Mouse (Mus musculus) lung, postnatal 0 days (tissue): Measurements from ENCODE around the gene Brd3os. TPM values are rescaled to one million over a fixed set of nuclear protein-coding genes. Genes with fewer than 3 reads are reported as not detected.

ENCODE experiments used
- ATAC-seq: fragments of 200-750 bp; cut with Nextera tagmentation; 2 replicates; pipeline ENCODE4 v1.8.0; 2017; ENCODE audit warnings: moderate library complexity
- DNase-seq: peaks from one replicate; pipeline ENCODE4 v3.0.0-alpha.2; 2016; ENCODE audit warnings: low spot score
- H3K27ac ChIP-seq: fragments of 300-500 bp; sonication (generic); 2 replicates; pipeline ENCODE4 v1.5.1; 2014; ENCODE audit warnings: antibody characterized with exemption, mild to moderate bottlenecking, low read length, mixed read lengths
- H3K27me3 ChIP-seq: fragments of 300-500 bp; sonication (generic); replicated peaks from 2 replicates; pipeline ENCODE4 v1.6.1; 2014; ENCODE audit warnings: low read length, mixed read lengths; ENCODE audit not compliant: insufficient read depth
- H3K36me3 ChIP-seq: fragments of 300-500 bp; sonication (generic); 2 replicates; pipeline ENCODE4 v1.6.1; 2014; ENCODE audit warnings: low read length, mixed read lengths; ENCODE audit not compliant: insufficient read depth
- H3K4me1 ChIP-seq: fragments of 300-500 bp; sonication (generic); 2 replicates; pipeline ENCODE4 v1.6.1; 2014; ENCODE audit warnings: antibody characterized with exemption, low read depth, low read length, mixed read lengths; ENCODE audit not compliant: insufficient read depth
- H3K4me2 ChIP-seq: fragments of 300-500 bp; sonication (generic); replicated peaks from 2 replicates; pipeline ENCODE4 v1.6.1; 2014; ENCODE audit warnings: low read depth, mild to moderate bottlenecking, low read length, moderate library complexity, mixed read lengths
- H3K4me3 ChIP-seq: fragments of 300-500 bp; sonication (generic); 2 replicates; pipeline ENCODE4 v1.5.1; 2014; ENCODE audit warnings: low read depth, low read length
- H3K9ac ChIP-seq: fragments of 300-500 bp; sonication (generic); replicated peaks from 2 replicates; pipeline ENCODE4 v1.6.1; 2014; ENCODE audit warnings: low read depth, mild to moderate bottlenecking
- H3K9me3 ChIP-seq: fragments of 300-500 bp; sonication (generic); 2 replicates; pipeline ENCODE4 v1.6.1; 2016; ENCODE audit warnings: low read length, mixed read lengths
- CTCF ChIP-seq: IDR thresholded peaks from 2 replicates; pipeline ENCODE4 v1.5.1; 2016; ENCODE audit warnings: antibody characterized with exemption, mild to moderate bottlenecking
- EP300 ChIP-seq: IDR thresholded peaks from 2 replicates; pipeline ENCODE4 v1.6.1; 2016; ENCODE audit warnings: antibody characterized with exemption, mild to moderate bottlenecking, control low read depth
- WGBS: fragments of 180-500 bp; shearing (Covaris S2); extraction: QIAGEN DNeasy Blood & Tissue Kit; methylation state at CpG from one replicate; pipeline ENCODE4 v1.1.7; 2014; 5-methylcytosine and 5-hydroxymethylcytosine counted together
- polyA plus RNA-seq: library from polyadenylated mRNA; unstranded; fragments of >200 nt; fragmentation: Nextera tagmentation; extraction: Ambion mirVana; gene quantifications from 2 replicates; pipeline ENCODE4 v1.2.1, GENCODE M21; 2015

Gene Brd3os
- polyA plus RNA-seq, 1 experiment from 2014 or later, result 3.8 TPM

GRCm38 (mm10) chr2:27442708-27443449 lies 755 bp downstream of the Brd3os start:
- DNase-seq, result no peak

DNA sequence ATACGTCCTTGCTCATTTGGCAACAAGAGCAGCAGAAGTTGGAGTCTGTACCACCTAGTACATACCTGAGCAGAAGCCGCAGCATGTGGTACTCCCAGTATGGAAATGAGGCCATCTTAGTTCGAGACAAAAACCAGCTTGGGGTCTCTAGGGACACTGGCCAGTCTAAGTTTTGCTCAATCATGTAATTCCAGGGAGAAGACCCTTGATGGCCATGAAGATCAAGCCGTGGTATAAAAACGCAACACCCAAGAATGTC lies 1.3 kb downstream of the Brd3os start:
- 77% methylated on average over 5 of the region's 5 CpGs for WGBS
- H3K9me3 ChIP-seq, result no peaks in the 10 kb centered on the region
- no peak overlapping the region for H3K27ac ChIP-seq
- no peak overlapping the region for H3K4me2 ChIP-seq
- peaks cover 15% of the 10 kb centered on the region; the same call in 1 of the 2 replicates for H3K36me3 ChIP-seq
- no peak for DNase-seq
- H3K27me3 ChIP-seq, result no peaks in the 10 kb centered on the region
- H3K9ac ChIP-seq, result no peak overlapping the region
- TF ChIP-seq CTCF (no peak), EP300 (no peak)
- H3K4me3 ChIP-seq, result no peak overlapping the region
- no peak for ATAC-seq
- no peaks in the 10 kb centered on the region for H3K4me1 ChIP-seq

More at GRCm38 (mm10) chr2:27442708-27443449, 755 bp downstream of the Brd3os start:
- no peak for TF ChIP-seq EP300
- TF ChIP-seq CTCF, result no peak
- H3K36me3 ChIP-seq, result peaks cover 15% of the 10 kb centered on the region; the same call in 1 of the 2 replicates
- ATAC-seq, result peak; percentile 29
- peak overlapping the region; percentile 64 for H3K4me2 ChIP-seq
- no peaks in the 10 kb centered on the region for H3K4me1 ChIP-seq
- no peak overlapping the region for H3K27ac ChIP-seq
- no peaks in the 10 kb centered on the region for H3K27me3 ChIP-seq
- WGBS, result 32% methylated on average over 20 of the region's 20 CpGs
- peak overlapping the region; percentile 40 for H3K4me3 ChIP-seq
- no peaks in the 10 kb centered on the region for H3K9me3 ChIP-seq
- H3K9ac ChIP-seq, result peak overlapping the region; percentile 38; the same call in 1 of the 2 replicates

- H3K4me2 ChIP-seq, result no peak overlapping the region
- no peaks in the 10 kb centered on the region for H3K27me3 ChIP-seq
- H3K36me3 ChIP-seq, result peaks cover 33% of the 10 kb centered on the region
Observed at GRCm38 (mm10) chr2:27445910-27446309, 3.8 kb downstream of the Brd3os start.

DNA sequence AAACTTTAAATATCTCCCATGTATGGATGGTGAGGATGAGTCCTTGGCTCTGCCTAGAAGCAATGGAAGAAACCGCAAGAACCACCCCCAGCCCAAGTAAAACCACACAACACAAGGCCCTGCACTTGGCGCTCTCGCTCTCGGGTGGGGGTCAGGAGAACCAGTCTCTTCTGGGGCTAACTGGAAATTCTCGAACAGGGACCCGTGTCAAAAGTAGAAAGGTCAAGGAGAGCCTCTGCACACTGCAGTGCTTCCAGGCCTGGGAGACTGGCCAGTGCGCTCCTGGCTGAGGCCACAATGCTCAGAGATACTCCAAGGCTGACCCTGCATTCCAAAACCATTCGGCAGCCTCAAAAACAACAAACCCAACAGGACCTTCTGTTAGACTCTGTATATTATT lies 4.7 kb downstream of the Brd3os start:
- H3K4me1 ChIP-seq, result no peaks in the 10 kb centered on the region
- no peaks in the 10 kb centered on the region for H3K27me3 ChIP-seq
- WGBS, result 89% methylated on average over 8 of the region's 8 CpGs
- peaks cover 35% of the 10 kb centered on the region for H3K36me3 ChIP-seq
- no peak overlapping the region for H3K9ac ChIP-seq
- DNase-seq (no peak), ATAC-seq (no peak)
- TF ChIP-seq EP300 (no peak), CTCF (no peak)
- no peaks in the 10 kb centered on the region for H3K9me3 ChIP-seq
- H3K4me2 ChIP-seq, result no peak overlapping the region
- no peak overlapping the region for H3K27ac ChIP-seq
- no peak overlapping the region for H3K4me3 ChIP-seq

More at GRCm38 (mm10) chr2:27445910-27446309, 3.8 kb downstream of the Brd3os start:
- no peak for DNase-seq
- no peak overlapping the region for H3K27ac ChIP-seq
- no peaks in the 10 kb centered on the region for H3K9me3 ChIP-seq
- 83% methylated on average over 3 of the region's 3 CpGs for WGBS
- H3K4me3 ChIP-seq, result no peak overlapping the region
- no peak for ATAC-seq
- H3K4me1 ChIP-seq, result no peaks in the 10 kb centered on the region
- no peak overlapping the region for H3K9ac ChIP-seq
- TF ChIP-seq EP300 (no peak), CTCF (no peak)

DNA sequence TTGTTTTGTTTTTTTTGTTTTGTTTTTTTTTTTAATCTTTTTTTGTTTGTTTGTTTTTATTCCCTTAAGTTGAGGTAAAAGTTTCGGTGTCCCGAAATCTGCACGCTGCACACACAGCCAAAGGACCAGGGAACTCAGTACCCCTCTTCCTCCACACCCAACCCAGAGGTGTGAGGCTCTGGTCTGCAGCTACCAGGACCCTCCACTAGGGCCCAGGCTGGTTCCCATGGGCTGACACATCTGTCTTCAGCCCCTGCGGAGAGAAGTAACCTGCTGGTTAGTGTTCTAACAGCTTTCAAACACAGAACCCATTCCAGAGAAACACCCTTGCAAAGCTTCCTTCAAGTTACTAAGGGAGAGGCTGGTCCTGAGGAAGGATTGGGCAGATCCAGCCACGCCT lies 5.7 kb downstream of the Brd3os start:
- Histone ChIP-seq H3K27me3 (no peaks in the 10 kb centered on the region), H3K4me1 (no peaks in the 10 kb centered on the region), H3K4me2 (no peak overlapping the region), H3K9me3 (no peaks in the 10 kb centered on the region), H3K36me3 (peaks cover 41% of the 10 kb centered on the region), H3K4me3 (no peak overlapping the region), H3K27ac (no peak overlapping the region), H3K9ac (no peak overlapping the region)
- 84% methylated on average over 5 of the region's 5 CpGs for whole genome bisulfite sequencing
- DNase-seq (no peak), ATAC-seq (no peak)
- TF ChIP-seq EP300, result no peak
- TF ChIP-seq CTCF, result peak; percentile 40; the same call in 1 of the 2 replicates

DNA sequence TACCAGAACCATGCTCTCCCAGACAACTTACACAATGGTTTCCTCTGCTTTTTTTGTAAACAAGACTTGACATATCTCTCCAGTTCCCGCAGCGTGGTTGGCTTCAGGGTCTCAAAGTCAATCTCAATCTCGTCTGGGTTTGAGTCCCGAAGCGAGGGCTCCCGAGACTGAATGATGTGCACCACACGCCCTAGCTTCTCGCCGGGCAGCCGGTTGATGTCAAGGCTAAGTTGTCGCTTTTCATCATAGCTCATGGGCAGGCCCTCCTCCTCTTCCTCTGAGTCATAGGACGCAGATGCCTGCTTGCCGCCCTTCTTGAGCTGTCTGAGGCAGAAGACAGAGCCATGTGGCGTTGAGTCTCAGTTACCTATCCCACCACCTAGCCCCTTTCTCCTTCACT lies 8.1 kb downstream of the Brd3os start:
- Histone ChIP-seq H3K36me3 (peaks cover 53% of the 10 kb centered on the region), H3K27ac (no peak overlapping the region), H3K9ac (no peak overlapping the region), H3K4me1 (no peaks in the 10 kb centered on the region), H3K4me2 (no peak overlapping the region), H3K9me3 (no peaks in the 10 kb centered on the region), H3K4me3 (no peak overlapping the region), H3K27me3 (no peaks in the 10 kb centered on the region)
- TF ChIP-seq EP300, result no peak
- TF ChIP-seq CTCF, result no peak
- ATAC-seq, result no peak
- 74% methylated on average over 14 of the region's 14 CpGs for WGBS
- DNase-seq, result no peak
